Mouse (Mus musculus) kidney, adult 2 months (tissue): Measurements from ENCODE around the gene Golim4.

ENCODE experiments used
- CTCF ChIP-seq: fragments of 200-500 bp; conservative IDR thresholded peaks from 2 replicates; pipeline ENCODE4 v1.5.1; 2011; ENCODE audit warnings: low read depth, mild to moderate bottlenecking, control low read depth, low read length, moderate library complexity, mixed read lengths; ENCODE audit not compliant: insufficient read depth, insufficient read length
- POLR2A ChIP-seq: fragments of 200-500 bp; IDR thresholded peaks from one replicate; pipeline ENCODE4 v1.6.1; 2011; ENCODE audit warnings: low read depth, low read length, control low read depth

DNA sequence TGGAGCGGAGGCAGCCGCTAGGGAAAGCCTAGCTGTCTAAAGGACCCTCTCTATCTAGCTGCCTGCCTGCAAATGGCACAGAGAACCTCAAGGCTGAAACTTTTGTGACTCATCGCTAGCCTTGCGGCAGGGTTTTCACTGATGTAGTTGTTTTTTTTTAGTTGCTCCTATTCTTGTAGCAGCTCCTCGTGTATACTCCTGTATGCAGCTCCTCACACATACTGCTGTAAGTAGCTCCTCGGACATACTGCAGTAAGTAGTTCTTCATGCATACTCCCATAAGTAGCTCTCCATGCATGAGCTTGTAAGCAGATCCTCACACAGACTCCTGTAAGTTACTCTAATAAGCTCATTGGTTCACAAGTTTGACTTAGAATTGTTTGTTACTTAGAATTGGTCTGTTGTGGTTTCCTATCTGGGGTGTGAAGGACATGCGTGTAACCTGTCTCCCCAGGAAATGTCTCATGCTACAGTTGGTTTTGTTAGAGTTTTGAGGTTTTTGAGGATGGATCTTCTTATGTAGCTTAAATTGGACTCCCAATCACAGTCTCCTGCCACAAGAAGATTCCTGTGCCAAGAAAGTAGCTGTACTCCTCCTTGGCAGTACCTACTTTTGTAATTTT is 26.7 kb downstream of the Golim4 start:
- no peak for TF ChIP-seq CTCF
- no peak for TF ChIP-seq POLR2A
